Mouse (Mus musculus): ENCODE measurements around the gene S1pr5.

GRCm38 (mm10) chr9:21235341-21235740 lies 12.9 kb downstream of the S1pr5 start:
- TF ChIP-seq CTCF (IDR thresholded peaks at IDR 0.05; ENCODE audit: low read depth, low read length) (no peak), EP300 (IDR thresholded peaks at IDR 0.05; ENCODE audit: insufficient read depth, low read depth, low read length) (no peak), POLR2A (IDR thresholded peaks at IDR 0.05; ENCODE audit: insufficient read depth, low read length) (no peak)

Measured in ES-Bruce4 (cell line).